Mouse (Mus musculus) brain, embryonic 14.5 days (tissue): Measurements from ENCODE around the gene Ppp1r12b.

Source experiments
- CTCF ChIP-seq: fragments of 200-500 bp; IDR thresholded peaks from 2 replicates; pipeline ENCODE4 v1.5.1; 2012; ENCODE audit warnings: inconsistent platforms, mild to moderate bottlenecking, moderate library complexity, borderline replicate concordance; ENCODE audit not compliant: insufficient read depth, insufficient read length; ENCODE audit errors: extremely low read depth
- POLR2A ChIP-seq: fragments of 200-500 bp; IDR thresholded peaks from 2 replicates; pipeline ENCODE4 v1.6.1; 2012; ENCODE audit warnings: mild to moderate bottlenecking, inconsistent platforms, borderline replicate concordance; ENCODE audit not compliant: poor library complexity, insufficient read depth, insufficient read length, severe bottlenecking; ENCODE audit errors: extremely low read depth

- TF ChIP-seq CTCF (no peak), POLR2A (no peak)
Observed at GRCm38 (mm10) chr1:134911892-134912291, 43.9 kb downstream of the Ppp1r12b start.
